Mouse (Mus musculus) midbrain, postnatal 0 days (tissue): ENCODE results near the gene Atp6v1g3. TPM values are rescaled to one million over a fixed set of nuclear protein-coding genes. Genes with fewer than 3 reads are reported as not detected.
A peak's percentile ranks its signal among the peaks of the same experiment; 100 is the strongest.

ENCODE experiments used
- ATAC-seq: fragments of 200-750 bp; cut with Nextera tagmentation; 2 replicates; pipeline ENCODE4 v1.8.0; 2017; ENCODE audit warnings: moderate number of reproducible peaks, mild to moderate bottlenecking, moderate TSS enrichment, moderate library complexity; ENCODE audit not compliant: low FRiP score
- DNase-seq: peaks from one replicate; pipeline ENCODE4 v3.0.0-alpha.2; 2015; ENCODE audit warnings: low spot score
- H3K27ac ChIP-seq: fragments of 300-500 bp; sonication (generic); 2 replicates; pipeline ENCODE4 v1.5.1; 2014; ENCODE audit warnings: low read depth, mild to moderate bottlenecking, low read length, mixed read lengths
- H3K27me3 ChIP-seq: fragments of 300-500 bp; sonication (generic); 2 replicates; pipeline ENCODE4 v1.6.1; 2014; ENCODE audit warnings: low read length, control low read depth, mixed read lengths; ENCODE audit not compliant: insufficient read depth
- H3K36me3 ChIP-seq: fragments of 300-500 bp; sonication (generic); 2 replicates; pipeline ENCODE4 v1.6.1; 2014; ENCODE audit warnings: low read length, control low read depth, mixed read lengths; ENCODE audit not compliant: insufficient read depth
- H3K4me1 ChIP-seq: fragments of 300-500 bp; sonication (generic); 2 replicates; pipeline ENCODE4 v1.6.1; 2014; ENCODE audit warnings: mild to moderate bottlenecking, control low read depth, antibody characterized with exemption, low read length, mixed read lengths; ENCODE audit not compliant: insufficient read depth
- H3K4me2 ChIP-seq: fragments of 300-500 bp; sonication (generic); 2 replicates; pipeline ENCODE4 v1.6.1; 2014; ENCODE audit warnings: low read depth, mild to moderate bottlenecking, low read length, mixed read lengths; ENCODE audit not compliant: poor library complexity, severe bottlenecking
- H3K4me3 ChIP-seq: fragments of 300-500 bp; sonication (generic); 2 replicates; pipeline ENCODE4 v1.5.1; 2014; ENCODE audit warnings: low read depth, mild to moderate bottlenecking, low read length, moderate library complexity
- H3K9ac ChIP-seq: fragments of 300-500 bp; sonication (generic); replicated peaks from 2 replicates; pipeline ENCODE4 v1.6.1; 2014; ENCODE audit warnings: mild to moderate bottlenecking, low read length, moderate library complexity, mixed read lengths; ENCODE audit not compliant: poor library complexity, severe bottlenecking
- H3K9me3 ChIP-seq: fragments of 300-500 bp; sonication (generic); 2 replicates; pipeline ENCODE4 v1.6.1; 2016; ENCODE audit warnings: low read length, control low read depth
- CTCF ChIP-seq: IDR thresholded peaks from 2 replicates; pipeline ENCODE4 v1.5.1; 2016; ENCODE audit warnings: antibody characterized with exemption, mild to moderate bottlenecking
- WGBS: fragments of 180-500 bp; shearing (Covaris S2); extraction: QIAGEN DNeasy Blood & Tissue Kit; methylation state at CpG from one replicate; pipeline ENCODE4 v1.1.7; 2014; 5-methylcytosine and 5-hydroxymethylcytosine counted together
- polyA plus RNA-seq: library from polyadenylated mRNA; unstranded; fragments of >200 nt; fragmentation: Nextera tagmentation; extraction: Ambion mirVana; gene quantifications from 2 replicates; pipeline ENCODE4 v1.2.1, GENCODE M21; 2015
- total RNA-seq: library from RNA; depleted of rRNA; stranded (reverse); fragments of >200 nt; gene quantifications from 2 replicates; pipeline ENCODE4 v1.2.3, GENCODE M21; 2014; rRNA removed

Atp6v1g3 gene
- total and polyA plus RNA-seq, 2 experiments from 2014 or later, result not detected

- 62% methylated on average over 18 of the region's 18 CpGs for WGBS
- no peak overlapping the region; the same call in 1 of the 2 replicates for H3K4me2 ChIP-seq
Measured at GRCm38 (mm10) chr1:138327466-138328245, 54.1 kb downstream of the Atp6v1g3 start.

GRCm38 (mm10) chr1:138328320-138328719 is 54.8 kb downstream of the Atp6v1g3 start:
- peak; percentile 73 for ATAC-seq
- H3K4me3 ChIP-seq, result no peak overlapping the region
- peak; percentile 86 for TF ChIP-seq CTCF
- 5% methylated on average over 12 of the region's 12 CpGs for WGBS
- 0 out of 2 replicates have a peak, but pooled peaks cover 6% of the 10 kb centered on the region for H3K4me1 ChIP-seq
- H3K9ac ChIP-seq, result no peak overlapping the region
- DNase-seq, result peak; percentile 61
- H3K27ac ChIP-seq, result 0 out of 2 replicates have a peak overlapping the region, but pooled peaks have one; percentile 44
- H3K9me3 ChIP-seq, result no peaks in the 10 kb centered on the region
- H3K36me3 ChIP-seq, result no peaks in the 10 kb centered on the region
- no peaks in the 10 kb centered on the region for H3K27me3 ChIP-seq
- peak overlapping the region; percentile 23 for H3K4me2 ChIP-seq

More at GRCm38 (mm10) chr1:138327466-138328245, 54.1 kb downstream of the Atp6v1g3 start:
- H3K9ac ChIP-seq, result no peak overlapping the region
- H3K4me3 ChIP-seq, result no peak overlapping the region
- H3K36me3 ChIP-seq, result no peaks in the 10 kb centered on the region
- H3K9me3 ChIP-seq, result no peaks in the 10 kb centered on the region
- no peak for DNase-seq
- H3K27me3 ChIP-seq, result no peaks in the 10 kb centered on the region
- peak overlapping the region; percentile 32 for H3K27ac ChIP-seq
- TF ChIP-seq CTCF, result no peak
- ATAC-seq, result no peak
- H3K4me1 ChIP-seq, result 0 out of 2 replicates have a peak, but pooled peaks cover 6% of the 10 kb centered on the region

GRCm38 (mm10) chr1:138330556-138330955 is 57.0 kb downstream of the Atp6v1g3 start:
- Histone ChIP-seq H3K9me3 (no peaks in the 10 kb centered on the region), H3K27ac (no peak overlapping the region), H3K4me3 (no peak overlapping the region), H3K4me2 (no peak overlapping the region), H3K4me1 (0 out of 2 replicates have a peak, but pooled peaks cover 6% of the 10 kb centered on the region), H3K36me3 (no peaks in the 10 kb centered on the region), H3K9ac (no peak overlapping the region), H3K27me3 (no peaks in the 10 kb centered on the region)
- TF ChIP-seq CTCF, result no peak
- DNase-seq (no peak), ATAC-seq (no peak)
- 87% methylated on average over 2 of the region's 2 CpGs for WGBS

- no peak for TF ChIP-seq CTCF
- DNase-seq (no peak), ATAC-seq (no peak)
- Histone ChIP-seq H3K27ac (no peak overlapping the region), H3K4me1 (0 out of 2 replicates have a peak, but pooled peaks cover 2% of the 10 kb centered on the region), H3K27me3 (no peaks in the 10 kb centered on the region), H3K36me3 (no peaks in the 10 kb centered on the region), H3K9me3 (no peaks in the 10 kb centered on the region), H3K4me3 (no peak overlapping the region), H3K4me2 (no peak overlapping the region), H3K9ac (no peak overlapping the region)
- WGBS, result 73% methylated on average over 4 of the region's 4 CpGs
Measured at GRCm38 (mm10) chr1:138331596-138331995, 58.1 kb downstream of the Atp6v1g3 start.

GRCm38 (mm10) chr1:138334701-138335100 is 61.2 kb downstream of the Atp6v1g3 start:
- WGBS, result 43% methylated on average over 2 of the region's 2 CpGs
- no peak for TF ChIP-seq CTCF
- no peaks in the 10 kb centered on the region for H3K36me3 ChIP-seq
- H3K9ac ChIP-seq, result no peak overlapping the region
- no peaks in the 10 kb centered on the region for H3K9me3 ChIP-seq
- H3K4me2 ChIP-seq, result no peak overlapping the region
- no peaks in the 10 kb centered on the region for H3K27me3 ChIP-seq
- ATAC-seq (no peak), DNase-seq (no peak)
- no peak overlapping the region for H3K4me3 ChIP-seq
- no peak overlapping the region for H3K27ac ChIP-seq
- H3K4me1 ChIP-seq, result no peaks in the 10 kb centered on the region

- H3K27ac ChIP-seq, result no peak overlapping the region
- WGBS, result 83% methylated on average over 2 of the region's 2 CpGs
Measured at GRCm38 (mm10) chr1:138337417-138337816, 63.9 kb downstream of the Atp6v1g3 start.

More at GRCm38 (mm10) chr1:138337417-138337816, 63.9 kb downstream of the Atp6v1g3 start:
- no peaks in the 10 kb centered on the region for H3K9me3 ChIP-seq
- no peaks in the 10 kb centered on the region for H3K36me3 ChIP-seq
- no peak overlapping the region for H3K4me2 ChIP-seq
- no peak for TF ChIP-seq CTCF
- no peak for DNase-seq
- no peak overlapping the region for H3K9ac ChIP-seq
- no peaks in the 10 kb centered on the region for H3K27me3 ChIP-seq
- no peaks in the 10 kb centered on the region for H3K4me1 ChIP-seq
- H3K4me3 ChIP-seq, result no peak overlapping the region
- ATAC-seq, result no peak

Other genes with a start within 250 kb of the Atp6v1g3 start
- 1.9 and 4.1 TPM in 2 replicates for gene Ptprc, start 98.0 kb upstream of the Atp6v1g3 start, total RNA-seq
- 0.77 and 0.90 TPM in 2 replicates for gene Ptprc, start 98.0 kb upstream of the Atp6v1g3 start, polyA plus RNA-seq